Mouse (Mus musculus): Measurements from ENCODE around the gene Trp53bp2.

The Trp53bp2 gene

GRCm38 (mm10) chr1:182499443-182500089 is 90.6 kb downstream of the Trp53bp2 start:
- DNase-seq (ENCODE audit: extremely low read depth, insufficient read length, low spot score), result no peak

DNA sequence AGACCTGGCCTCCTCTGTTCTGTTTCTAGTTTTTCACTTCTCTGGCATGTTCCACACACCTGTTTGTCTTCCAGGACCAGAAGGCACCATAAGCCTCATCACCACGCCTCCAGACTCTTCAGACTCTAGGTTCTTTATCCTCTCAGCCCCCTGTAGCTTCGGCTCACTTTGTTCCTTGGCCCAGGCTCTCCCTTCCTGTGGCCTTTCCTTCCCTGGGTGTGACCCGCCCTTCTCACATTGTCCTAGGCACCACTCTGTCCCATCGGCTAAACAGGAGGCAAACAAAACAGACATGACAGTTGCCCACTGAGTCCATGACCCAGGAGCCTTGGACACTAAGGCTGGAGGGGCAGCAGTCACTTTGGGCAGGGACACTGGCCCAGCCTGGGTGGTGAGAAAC is 91.3 kb downstream of the Trp53bp2 start:
- DNase-seq (ENCODE audit: extremely low read depth, insufficient read length, low spot score), result no peak

DNA sequence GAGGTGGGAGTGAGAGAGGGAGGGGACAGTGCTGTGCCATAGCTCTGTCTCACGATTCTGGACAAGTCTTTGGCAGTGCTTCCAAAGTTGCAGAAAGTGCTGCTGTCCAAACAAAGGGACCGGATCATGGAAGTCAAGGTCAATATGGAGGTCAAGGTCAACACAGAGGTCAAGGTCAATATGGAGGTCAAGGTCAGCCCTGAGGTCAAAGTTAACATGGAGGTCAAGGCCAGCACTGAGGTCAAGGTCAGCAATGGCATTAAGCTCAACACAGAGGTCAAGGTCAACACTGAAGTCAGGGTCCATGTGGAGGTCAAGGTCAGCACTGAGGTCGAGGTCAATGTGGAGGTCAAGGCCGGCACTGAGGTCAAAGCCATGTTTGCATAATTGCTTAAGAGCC is 91.9 kb downstream of the Trp53bp2 start:
- no peak for DNase-seq (ENCODE audit: extremely low read depth, insufficient read length, low spot score)

GRCm38 (mm10) chr1:182501815-182502405 is 92.9 kb downstream of the Trp53bp2 start:
- DNase-seq (ENCODE audit: extremely low read depth, insufficient read length, low spot score), result no peak

DNA sequence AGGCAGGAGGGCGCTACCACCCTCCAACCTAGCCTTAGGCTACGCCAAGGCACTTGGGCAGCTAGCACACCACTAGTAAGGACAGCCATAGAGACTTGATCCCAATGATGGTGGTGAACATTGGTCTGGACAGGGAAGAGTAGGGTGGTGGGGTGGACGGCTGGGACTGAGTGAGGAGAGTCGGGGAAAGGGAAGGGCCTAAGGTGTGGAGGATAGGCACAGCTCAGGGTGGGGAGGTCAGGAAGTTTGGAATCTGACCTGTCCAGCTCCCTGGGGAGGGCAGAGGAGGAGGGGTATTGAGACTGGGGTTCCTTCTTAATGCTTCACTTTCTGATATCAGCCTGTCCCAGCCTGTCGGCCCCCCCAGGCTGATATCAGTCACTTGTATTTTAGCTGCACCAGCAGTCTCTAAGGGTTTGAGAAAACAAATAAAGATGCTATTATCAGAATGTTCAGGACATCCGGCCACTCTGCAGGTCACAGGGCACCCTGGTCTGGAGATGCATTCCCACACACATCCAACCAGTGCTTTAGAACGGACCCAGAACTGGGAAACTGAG is 93.6 kb downstream of the Trp53bp2 start:
- no peak for DNase-seq (ENCODE audit: extremely low read depth, insufficient read length, low spot score)

- no peak for DNase-seq (ENCODE audit: extremely low read depth, insufficient read length, low spot score)
Observed at GRCm38 (mm10) chr1:182503206-182503900, 94.4 kb downstream of the Trp53bp2 start.

DNA sequence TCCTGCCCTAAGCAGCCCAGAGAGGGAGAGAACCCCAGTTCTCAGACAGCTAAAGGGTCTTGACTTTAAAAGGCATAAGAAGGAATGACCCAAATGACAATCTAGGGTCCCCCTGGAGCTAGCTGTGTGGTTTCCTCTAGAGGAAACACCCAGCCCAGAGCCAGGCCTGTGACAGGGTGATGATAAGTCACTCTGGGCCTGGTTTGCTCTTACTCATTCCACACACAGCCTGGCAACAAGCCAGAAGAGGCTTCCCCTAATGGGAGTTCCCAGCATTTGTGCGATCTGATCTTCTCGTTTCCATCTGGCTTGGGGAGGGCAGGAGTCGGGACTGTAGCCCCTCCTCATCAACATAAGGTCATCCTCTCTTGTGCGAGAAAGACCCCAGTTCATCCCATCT is 95.3 kb downstream of the Trp53bp2 start:
- no peak for DNase-seq (ENCODE audit: extremely low read depth, insufficient read length, low spot score)

DNA sequence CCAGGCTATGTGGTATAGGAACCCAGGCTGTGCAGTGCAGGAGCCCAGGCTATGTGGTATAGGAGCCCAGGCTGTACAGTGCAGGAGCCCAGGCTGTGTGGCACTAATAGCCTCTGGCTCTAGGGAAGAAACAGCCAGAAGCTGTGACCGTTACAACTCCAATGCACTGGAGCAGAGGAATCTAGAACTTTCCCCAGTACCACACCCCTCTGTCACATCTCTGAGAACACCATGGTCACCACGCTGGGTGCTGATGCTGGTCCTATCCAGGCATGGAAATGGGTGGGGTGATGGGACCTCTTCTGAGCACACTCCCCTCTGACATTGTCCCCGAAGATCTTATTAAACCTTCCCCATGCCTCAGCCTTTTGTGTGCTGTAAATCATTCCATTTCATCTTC is 96.3 kb downstream of the Trp53bp2 start:
- DNase-seq (ENCODE audit: extremely low read depth, insufficient read length, low spot score), result no peak

- peak; percentile 56 for DNase-seq (ENCODE audit: extremely low read depth, insufficient read length, low spot score)
Observed at GRCm38 (mm10) chr1:182506229-182506986, 97.4 kb downstream of the Trp53bp2 start.

DNA sequence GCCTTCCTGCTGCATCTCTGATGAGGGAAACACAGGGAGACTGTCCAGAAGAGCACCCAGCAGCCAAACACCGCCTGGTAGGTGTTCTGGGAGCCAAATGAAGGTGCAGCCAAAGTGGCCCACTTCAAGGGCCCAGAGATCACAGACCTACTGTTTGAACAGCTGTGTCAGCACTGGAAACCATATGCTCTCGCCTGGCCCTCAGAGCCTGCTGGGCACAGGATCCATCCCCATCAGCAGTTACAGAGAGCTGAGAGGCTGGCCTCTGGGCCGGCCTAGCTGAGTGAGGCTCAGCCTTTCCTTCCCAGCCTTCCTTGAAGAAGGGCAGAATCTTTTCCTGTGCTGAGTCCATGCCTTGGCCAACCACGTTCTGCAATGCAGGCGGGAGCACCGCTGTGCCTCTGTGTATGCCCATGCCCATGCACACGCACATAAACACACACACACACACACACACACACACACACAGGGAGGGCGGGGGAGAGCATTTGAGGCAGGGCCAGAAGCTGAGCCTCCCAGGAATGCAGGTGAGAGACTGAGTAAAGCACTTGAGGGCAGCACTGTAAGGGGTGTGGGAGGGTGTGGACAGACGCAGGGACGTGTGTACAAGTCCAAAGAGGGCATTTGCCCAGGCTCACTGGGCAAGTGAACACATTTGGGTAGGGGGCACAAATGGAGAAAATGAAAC is 100.3 kb downstream of the Trp53bp2 start:
- DNase-seq (ENCODE audit: extremely low read depth, insufficient read length, low spot score), result no peak

DNA sequence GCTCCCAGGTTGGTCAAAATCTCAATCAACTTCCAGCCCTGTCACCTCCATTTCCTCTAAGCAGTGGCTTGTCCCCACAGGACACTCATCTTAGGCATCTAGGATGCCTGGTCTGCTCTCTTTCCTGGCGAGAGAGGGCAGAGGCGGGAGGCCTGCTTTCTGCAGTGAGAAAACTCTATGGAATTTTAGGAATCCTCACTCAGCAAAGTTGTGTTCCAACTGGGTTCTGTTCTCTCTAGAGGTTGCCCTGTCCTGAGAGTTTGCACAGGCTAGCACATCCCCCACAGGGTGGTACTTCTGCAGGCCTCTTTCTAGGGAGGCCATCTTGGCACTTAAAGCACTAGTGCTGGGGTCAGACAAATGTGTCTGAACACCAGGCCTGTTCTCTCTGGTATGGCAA is 102.1 kb downstream of the Trp53bp2 start:
- DNase-seq (ENCODE audit: extremely low read depth, insufficient read length, low spot score), result no peak

GRCm38 (mm10) chr1:182511778-182512177 is 102.8 kb downstream of the Trp53bp2 start:
- peak; percentile 50 for DNase-seq (ENCODE audit: extremely low read depth, insufficient read length, low spot score)
